Mouse (Mus musculus) thymus, adult 2 months (tissue): ENCODE measurements around the gene Pnpla6. TPM values are rescaled to one million over a fixed set of nuclear protein-coding genes. Genes with fewer than 3 reads are reported as not detected.
"Not testable (repeated sequence)": the region's sequence is repeated elsewhere in the genome, so short reads cannot be mapped to it uniquely, and the experiment has no call there.

Experiments used
- DNase-seq: peaks from one replicate; pipeline ENCODE4 v3.0.0; 2021
- H3K27ac ChIP-seq: fragments of 200-500 bp; 2 replicates; pipeline ENCODE4 v1.5.1; 2012; ENCODE audit warnings: low read length, control low read depth; ENCODE audit not compliant: control insufficient read depth, insufficient read depth
- H3K27me3 ChIP-seq: fragments of 200-500 bp; 2 replicates; pipeline ENCODE4 v1.6.1; 2012; ENCODE audit warnings: mild to moderate bottlenecking, low read length, moderate library complexity, mixed read lengths; ENCODE audit not compliant: control insufficient read depth, insufficient read depth
- H3K36me3 ChIP-seq: fragments of 200-500 bp; 2 replicates; pipeline ENCODE4 v1.6.1; 2012; ENCODE audit warnings: mild to moderate bottlenecking, low read length, moderate library complexity; ENCODE audit not compliant: control insufficient read depth, insufficient read depth
- H3K4me1 ChIP-seq: fragments of 200-500 bp; replicated peaks from 2 replicates; pipeline ENCODE4 v1.6.1; 2012; ENCODE audit warnings: low read length; ENCODE audit not compliant: control insufficient read depth, insufficient read depth
- H3K4me3 ChIP-seq: fragments of 200-500 bp; 2 replicates; pipeline ENCODE4 v1.5.1; 2012; ENCODE audit warnings: mild to moderate bottlenecking, low read length, control low read depth, moderate library complexity; ENCODE audit not compliant: control insufficient read depth, insufficient read depth
- CTCF ChIP-seq: fragments of 200-500 bp; IDR thresholded peaks from 2 replicates; pipeline ENCODE4 v1.5.1; 2012; ENCODE audit warnings: mild to moderate bottlenecking, control low read depth, low read length, moderate library complexity, borderline replicate concordance; ENCODE audit not compliant: control insufficient read depth, poor library complexity, insufficient read depth; ENCODE audit errors: extremely low read depth
- POLR2A ChIP-seq: fragments of 200-500 bp; IDR thresholded peaks from 2 replicates; pipeline ENCODE4 v1.6.1; 2012; ENCODE audit warnings: mild to moderate bottlenecking, low read length, control low read depth, moderate library complexity; ENCODE audit not compliant: control insufficient read depth, poor library complexity, insufficient read depth; ENCODE audit errors: extremely low read depth
- WGBS: fragments of 180-500 bp; shearing (Covaris S2); methylation state at CpG from one replicate; pipeline ENCODE4 v1.1.7; 2018; 5-methylcytosine and 5-hydroxymethylcytosine counted together
- polyA plus RNA-seq: library from polyadenylated mRNA; depleted of rRNA; stranded (reverse); fragments of >200 nt; gene quantifications from 2 replicates; pipeline ENCODE4 v1.2.3, GENCODE M21; 2012

Pnpla6 gene
- polyA plus RNA-seq, 1 experiment: 61.6 TPM

DNA sequence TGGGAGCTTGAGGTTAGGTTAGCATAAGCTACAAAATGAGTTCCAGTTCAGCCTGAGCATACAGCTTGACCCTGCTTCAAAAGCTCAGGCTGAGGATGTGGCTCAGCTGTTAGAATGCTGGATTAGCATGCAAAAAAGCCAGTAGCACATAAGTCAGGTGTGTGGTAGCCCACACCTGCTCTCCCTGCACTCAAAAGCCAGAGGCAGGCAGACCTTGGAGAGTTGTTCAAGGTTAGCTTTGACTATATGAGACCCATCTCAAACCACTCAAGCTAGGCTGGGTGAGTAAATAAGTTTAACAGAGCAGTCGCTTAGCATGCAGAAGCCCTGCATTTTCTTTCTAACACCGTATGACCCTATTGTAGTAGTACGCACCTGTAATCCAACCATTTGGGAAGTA is 59.4 kb downstream of the Pnpla6 start:
- WGBS: 97% methylated on average over 3 of the region's 3 CpGs
- H3K36me3 ChIP-seq: no peaks in the 10 kb centered on the region
- TF ChIP-seq CTCF: no peak
- H3K4me1 ChIP-seq: no peaks in the 10 kb centered on the region
- DNase-seq: no peak
- H3K27ac ChIP-seq: no peak overlapping the region
- H3K4me3 ChIP-seq: no peak overlapping the region
- no peaks in the 10 kb centered on the region for H3K27me3 ChIP-seq

DNA sequence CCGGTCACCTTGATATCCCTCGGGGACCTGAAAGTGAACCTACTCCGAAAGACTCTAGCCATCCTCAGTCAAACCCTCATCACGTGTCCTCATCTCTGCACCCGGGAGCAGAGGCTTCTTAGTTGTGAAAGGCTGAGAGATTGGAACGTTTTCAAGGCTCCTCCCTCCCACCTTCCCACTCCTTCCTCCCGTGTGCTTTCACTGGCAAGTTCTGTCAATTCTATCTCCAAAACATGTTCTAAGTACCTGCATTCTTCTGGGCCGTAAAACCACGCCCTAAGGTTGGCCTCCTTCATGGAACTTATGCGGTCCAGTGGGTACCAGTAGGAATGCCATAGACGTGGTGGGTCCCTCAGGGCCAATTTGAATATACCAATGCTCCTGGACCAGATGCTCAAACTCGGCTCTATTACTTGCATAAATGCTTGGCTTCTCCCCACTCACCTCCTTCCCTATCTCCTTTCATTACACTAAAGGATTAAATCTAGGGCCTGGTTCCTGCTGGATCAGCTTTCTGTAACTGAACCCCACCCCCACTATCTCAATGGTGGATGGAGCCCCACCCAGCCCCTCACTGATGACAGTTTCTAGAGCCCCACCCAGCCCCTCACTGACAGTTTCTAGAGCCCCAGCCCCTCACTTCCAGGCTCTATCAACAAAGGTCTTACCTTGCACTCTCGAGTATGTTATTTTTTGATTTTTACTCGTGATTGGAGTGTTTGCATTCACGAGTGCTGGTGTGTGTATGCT is 61.2 kb downstream of the Pnpla6 start:
- H3K27me3 ChIP-seq: no peaks in the 10 kb centered on the region
- H3K27ac ChIP-seq: no peak overlapping the region
- H3K4me3 ChIP-seq: no peak overlapping the region
- WGBS: 77% methylated on average over 15 of the region's 15 CpGs
- H3K36me3 ChIP-seq: no peaks in the 10 kb centered on the region
- H3K4me1 ChIP-seq: no peaks in the 10 kb centered on the region
- no peak for DNase-seq
- TF ChIP-seq POLR2A: no peak
- no peak for TF ChIP-seq CTCF

DNA sequence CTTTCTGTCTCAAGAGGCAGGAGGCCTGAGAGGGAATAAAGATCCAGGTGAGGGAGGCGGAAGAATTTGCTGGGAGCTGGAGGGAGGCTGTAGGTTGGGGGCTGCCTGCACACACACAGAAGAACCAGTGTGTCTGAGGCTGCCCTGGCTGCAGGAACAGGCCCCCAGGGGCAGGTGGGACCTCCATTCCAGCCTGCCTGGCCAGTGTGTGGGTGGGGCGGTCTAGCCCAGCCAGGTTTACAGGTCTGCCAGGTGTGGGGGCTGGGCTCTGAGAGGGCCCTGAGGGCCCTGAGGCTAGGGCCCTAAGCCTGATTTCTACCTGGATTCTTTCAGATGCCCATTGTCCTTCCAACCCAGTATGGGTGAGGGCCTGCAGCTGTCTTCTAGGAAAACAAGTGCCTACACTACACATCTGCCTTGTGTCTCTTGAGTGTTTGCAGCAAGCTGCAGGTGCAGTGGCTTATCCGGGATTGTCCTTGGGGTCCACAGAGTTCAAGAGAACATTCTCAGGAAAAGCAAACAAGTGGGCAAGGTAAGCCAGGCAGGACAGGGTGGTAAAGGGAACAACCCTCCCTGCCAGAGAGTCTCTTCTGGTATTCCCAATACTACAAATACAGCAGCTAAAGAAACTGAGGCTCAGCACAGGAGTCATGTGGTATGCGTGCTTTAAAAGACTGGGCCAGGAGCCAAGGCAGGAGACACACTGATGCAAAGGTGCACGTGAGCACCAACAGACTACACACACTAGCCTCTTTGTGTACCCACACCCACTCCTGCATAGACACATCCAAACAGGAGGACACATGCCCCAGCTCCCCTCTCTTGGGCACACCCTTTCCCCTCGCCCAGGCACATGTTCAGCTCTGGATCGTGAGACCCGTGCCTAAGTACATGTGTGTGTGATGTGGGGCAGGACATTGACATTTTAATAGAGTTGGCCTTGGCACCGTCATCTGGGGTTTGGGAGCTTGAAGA is 64.5 kb downstream of the Pnpla6 start:
- DNase-seq: no peak
- Histone ChIP-seq H3K27me3 (no peaks in the 10 kb centered on the region), H3K36me3 (no peaks in the 10 kb centered on the region), H3K4me1 (no peaks in the 10 kb centered on the region), H3K27ac (no peak overlapping the region), H3K4me3 (no peak overlapping the region)
- WGBS: 91% methylated on average over 9 of the region's 9 CpGs
- no peak for TF ChIP-seq POLR2A
- no peak for TF ChIP-seq CTCF

DNA sequence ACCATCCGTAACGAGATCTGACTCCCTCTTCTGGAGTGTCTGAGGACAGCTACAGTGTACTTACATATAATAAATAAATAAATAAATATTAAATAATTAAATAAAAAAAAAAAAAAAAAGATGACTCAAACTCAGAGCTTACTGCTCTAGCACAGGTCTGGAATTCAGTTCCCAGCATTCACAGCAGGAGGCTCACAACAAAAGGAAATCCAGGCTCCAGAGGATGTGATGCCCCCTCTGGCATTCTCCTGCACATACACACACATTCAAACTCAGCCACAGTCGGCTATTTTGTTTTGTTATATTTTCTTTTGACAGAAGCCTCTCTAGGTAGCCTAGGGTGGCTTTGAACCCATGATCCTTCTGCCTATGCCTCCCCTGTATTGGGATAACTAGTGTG is 66.8 kb downstream of the Pnpla6 start:
- not testable (repeated sequence) for DNase-seq, H3K4me3 ChIP-seq, H3K27me3 ChIP-seq, H3K4me1 ChIP-seq, H3K36me3 ChIP-seq, H3K27ac ChIP-seq
- WGBS: 96% methylated on average over 3 of the region's 3 CpGs

DNA sequence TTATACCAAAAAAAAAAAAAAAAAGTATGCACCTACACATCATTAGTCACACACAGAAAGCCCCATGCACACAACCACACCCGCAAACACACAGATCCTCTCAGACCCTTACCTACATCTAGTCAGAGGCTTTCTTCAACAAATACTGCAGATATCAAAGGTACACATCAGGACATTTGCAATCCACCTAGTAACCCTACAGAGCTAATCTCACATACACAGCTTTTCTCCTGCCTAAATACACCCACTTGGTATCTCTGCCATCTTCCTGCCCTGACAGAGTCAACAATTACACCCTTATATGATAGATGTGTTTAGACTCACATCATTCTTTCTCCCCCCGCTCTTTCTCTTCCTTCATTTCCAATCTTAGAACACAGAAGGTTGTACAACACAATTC is 71.3 kb downstream of the Pnpla6 start:
- no peaks in the 10 kb centered on the region for H3K36me3 ChIP-seq
- no peak for DNase-seq
- WGBS: 93% methylated on average over 2 of the region's 2 CpGs
- H3K4me1 ChIP-seq: peaks cover 12% of the 10 kb centered on the region; the same call in 1 of the 2 replicates
- peaks cover 10% of the 10 kb centered on the region for H3K27me3 ChIP-seq
- no peak overlapping the region for H3K27ac ChIP-seq
- no peak for TF ChIP-seq CTCF
- TF ChIP-seq POLR2A: no peak
- no peak overlapping the region for H3K4me3 ChIP-seq

DNA sequence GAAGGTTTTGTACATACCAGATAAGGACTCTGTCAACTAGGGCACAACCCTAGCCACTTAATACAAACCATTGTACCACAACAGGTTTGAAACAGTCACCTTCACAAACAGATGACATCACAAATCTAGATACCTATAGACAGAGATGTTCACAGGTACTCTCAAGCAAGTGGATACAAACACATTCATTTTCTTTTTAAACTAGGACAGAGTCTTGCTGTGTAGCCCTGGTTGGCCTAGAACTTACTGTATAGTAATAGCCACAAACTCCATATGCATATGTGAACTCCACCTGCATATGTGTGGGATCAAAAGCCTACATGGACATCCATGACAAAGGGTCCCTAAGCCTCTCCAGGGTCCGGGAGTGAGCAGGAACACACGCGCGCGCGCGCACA is 71.8 kb downstream of the Pnpla6 start, which contains the start of gene Camsap3:
TSS of gene Camsap3 (plus strand) at position 301 of the 398 bp plus-strand sequence.
- DNase-seq: no peak
- 1% methylated on average over 7 of the region's 7 CpGs for WGBS
- Histone ChIP-seq H3K4me3 (peak within 1 kb of the TSS; percentile 43), H3K27me3 (peaks cover 10% of the 10 kb centered on the region), H3K4me1 (peaks cover 12% of the 10 kb centered on the region; the same call in 1 of the 2 replicates), H3K36me3 (no peaks in the 10 kb centered on the region), H3K27ac (no peak within 1 kb of the TSS)
- no peak for TF ChIP-seq POLR2A
- TF ChIP-seq CTCF: no peak
